Mouse (Mus musculus) brain, embryonic 18.5 days (tissue): ENCODE data around the gene Mettl23.
"Not testable (repeated sequence)": the region's sequence is repeated elsewhere in the genome, so short reads cannot be mapped to it uniquely, and the experiment has no call there.

ENCODE experiments used
- DNase-seq: peaks from one replicate; pipeline ENCODE4 v3.0.0-alpha.2; 2012; ENCODE audit warnings: low read depth, low spot score

The Mettl23 gene

DNA sequence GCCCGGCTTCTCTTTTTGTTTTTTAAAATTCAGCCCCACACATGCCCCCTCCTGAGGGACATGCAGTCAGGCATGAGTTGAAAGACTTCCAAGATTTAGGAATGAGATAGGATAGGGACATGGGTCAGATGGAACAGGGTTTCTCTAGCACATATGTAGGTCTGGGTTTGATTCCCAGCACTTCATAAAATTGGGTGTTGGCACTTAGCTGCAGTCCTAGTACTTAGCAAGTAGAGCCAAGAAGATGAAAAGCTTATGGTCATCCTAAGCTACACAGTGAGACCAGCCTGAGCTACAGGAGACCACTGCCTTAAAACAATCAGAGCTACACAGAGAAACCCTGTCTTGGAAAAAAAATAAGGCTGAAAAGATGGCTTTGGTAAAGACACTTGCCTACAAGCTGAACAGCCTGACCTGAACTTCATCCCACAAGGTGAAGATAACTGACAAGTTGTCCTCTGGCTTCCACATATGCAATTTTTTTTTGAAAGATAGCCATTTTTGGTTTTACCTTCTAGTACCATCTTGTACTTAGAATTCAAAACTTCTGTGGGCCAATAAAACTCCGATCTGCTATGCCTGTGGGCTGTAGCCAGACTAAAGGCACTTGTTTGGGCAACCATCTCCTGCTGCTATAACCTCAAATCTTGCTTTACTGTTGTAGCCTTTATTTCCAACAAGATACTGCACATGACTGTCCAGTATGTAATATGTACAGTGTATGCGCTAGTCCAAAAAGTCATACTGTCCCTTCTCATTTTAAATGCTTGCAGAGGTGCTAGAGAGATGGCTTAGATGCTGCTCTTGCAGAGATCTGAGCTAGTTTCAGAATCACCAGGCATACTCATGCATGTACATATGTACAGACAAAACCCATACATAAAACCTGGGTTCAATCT lies 4.4 kb downstream of the Mettl23 start:
- no peak for DNase-seq

GRCm38 (mm10) chr11:116848086-116848876 lies 5.2 kb downstream of the Mettl23 start:
- DNase-seq: no peak

GRCm38 (mm10) chr11:116848877-116849178 lies 5.8 kb downstream of the Mettl23 start:
- not testable (repeated sequence) for DNase-seq

DNA sequence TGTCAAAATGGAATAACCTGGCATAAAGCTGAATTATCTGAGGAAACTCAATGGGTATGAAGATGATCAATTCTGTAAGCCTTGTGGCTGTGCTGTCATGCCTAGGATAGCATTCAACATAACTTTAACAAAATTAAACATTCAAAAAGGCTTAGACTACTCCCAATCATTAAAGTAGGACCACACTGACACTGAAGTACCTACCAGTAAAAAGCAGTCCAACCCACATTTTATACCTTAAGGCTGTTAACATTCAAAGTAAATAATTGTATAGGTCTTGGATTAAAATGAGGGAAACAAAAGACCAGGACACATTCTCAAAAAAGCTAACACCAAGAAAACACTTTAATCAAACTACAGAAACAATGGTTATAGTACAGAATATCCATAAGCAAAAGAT lies 6.5 kb downstream of the Mettl23 start:
- no peak for DNase-seq

- DNase-seq: no peak
Observed at GRCm38 (mm10) chr11:116850085-116850484, 7.0 kb downstream of the Mettl23 start.

GRCm38 (mm10) chr11:116850833-116851477 lies 7.9 kb downstream of the Mettl23 start:
- DNase-seq: no peak

- no peak for DNase-seq
Observed at GRCm38 (mm10) chr11:116851576-116852290, 8.7 kb downstream of the Mettl23 start.

DNA sequence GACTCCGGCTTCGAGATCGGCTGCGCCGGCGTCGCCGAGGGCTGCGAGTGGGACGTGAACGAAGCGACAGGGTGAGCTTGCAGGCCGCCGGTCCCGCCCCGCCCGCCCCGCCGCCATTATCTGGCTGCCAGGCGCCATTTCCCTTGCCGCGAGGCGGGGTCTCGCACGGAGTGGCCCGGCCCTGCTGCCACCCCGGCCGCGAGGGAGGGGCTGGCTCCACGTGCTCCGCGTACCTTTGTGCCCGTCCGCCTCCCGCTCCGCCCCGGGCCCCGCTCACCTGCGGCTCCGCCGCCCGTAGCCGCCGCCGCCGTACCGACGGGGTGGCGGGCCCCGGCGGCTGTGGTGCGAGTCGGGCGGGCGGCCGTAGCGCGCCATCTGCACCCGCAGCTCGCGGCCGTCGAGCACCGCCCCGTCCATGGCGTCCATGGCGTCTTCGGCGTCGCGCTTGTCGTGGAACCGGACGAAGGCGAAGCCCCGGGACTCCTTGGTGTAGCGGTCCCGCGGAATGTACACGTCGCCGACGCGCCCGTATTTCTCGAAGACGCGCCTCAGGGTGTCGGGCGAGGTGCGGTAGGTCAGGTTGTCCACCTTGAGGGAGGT lies 9.3 kb downstream of the Mettl23 start, which contains the start of gene Mfsd11:
TSS of gene Mfsd11 (plus strand) at position 150 of the 600 bp plus-strand sequence.
- DNase-seq: no peak

- peak; percentile 94 for DNase-seq
Observed at GRCm38 (mm10) chr11:116852891-116853511, 9.9 kb downstream of the Mettl23 start, which contains the start of gene Srsf2. Gene Srsf2 (minus strand): TSS chr11:116853094.

DNA sequence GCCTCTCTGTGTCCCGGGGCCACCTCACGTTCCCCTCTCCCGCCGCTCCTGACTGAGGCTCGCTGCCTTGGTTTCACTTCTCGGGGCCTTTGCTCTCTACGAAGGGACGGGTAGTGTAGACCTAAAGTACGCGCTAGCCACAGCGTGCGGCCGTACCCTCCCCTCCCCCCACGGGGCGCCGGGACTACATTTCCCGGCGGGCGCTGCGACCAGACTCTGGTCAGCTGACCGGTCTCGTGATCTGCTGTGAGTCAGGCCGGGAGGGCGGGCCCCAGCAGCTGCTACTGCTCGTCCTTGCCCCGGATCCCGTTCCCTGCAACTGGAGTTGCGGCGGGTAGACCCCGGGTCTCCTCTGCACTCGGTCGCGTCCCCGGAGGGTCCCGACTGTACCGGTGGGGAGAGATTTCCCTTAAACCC lies 10.4 kb downstream of the Mettl23 start:
- DNase-seq: peak; percentile 89

- no peak for DNase-seq
Observed at GRCm38 (mm10) chr11:116854279-116854678, 11.2 kb downstream of the Mettl23 start.

- no peak for DNase-seq
Observed at GRCm38 (mm10) chr11:116857183-116857850, 14.2 kb downstream of the Mettl23 start.

- DNase-seq: no peak
Observed at GRCm38 (mm10) chr11:116864444-116864843, 21.4 kb downstream of the Mettl23 start.

DNA sequence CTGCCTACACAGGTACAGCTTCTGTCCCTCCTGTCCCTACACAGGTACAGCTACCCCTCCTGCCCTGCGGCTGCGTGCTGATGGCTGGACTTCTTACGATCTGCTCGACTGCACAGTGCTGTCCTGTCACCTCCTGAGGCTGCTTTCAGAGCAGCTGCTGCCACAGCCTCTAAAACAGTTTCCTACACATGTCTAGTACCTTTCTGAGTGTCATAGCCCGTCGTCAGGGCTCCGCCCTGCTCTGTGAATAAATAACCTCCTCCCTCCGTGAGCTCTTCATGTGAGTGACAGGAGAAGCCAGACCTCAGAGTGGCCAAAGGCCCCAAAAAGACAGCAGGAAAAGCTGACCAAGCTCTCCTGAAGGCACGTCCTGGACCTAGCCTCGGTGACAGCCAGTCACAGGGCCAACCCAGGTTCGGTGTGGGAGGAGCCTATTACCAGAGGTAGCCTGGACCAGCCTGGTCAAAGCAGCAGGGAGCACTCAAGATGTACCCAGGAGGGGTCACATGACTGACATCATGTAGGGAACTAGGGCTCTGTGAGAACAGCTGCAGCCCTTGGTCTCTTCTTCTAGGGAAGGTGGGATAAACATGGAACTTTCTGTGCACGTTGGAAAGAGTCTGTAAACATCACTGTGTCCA lies 23.0 kb downstream of the Mettl23 start:
- DNase-seq: no peak

GRCm38 (mm10) chr11:116868129-116868528 lies 25.1 kb downstream of the Mettl23 start:
- DNase-seq: no peak

DNA sequence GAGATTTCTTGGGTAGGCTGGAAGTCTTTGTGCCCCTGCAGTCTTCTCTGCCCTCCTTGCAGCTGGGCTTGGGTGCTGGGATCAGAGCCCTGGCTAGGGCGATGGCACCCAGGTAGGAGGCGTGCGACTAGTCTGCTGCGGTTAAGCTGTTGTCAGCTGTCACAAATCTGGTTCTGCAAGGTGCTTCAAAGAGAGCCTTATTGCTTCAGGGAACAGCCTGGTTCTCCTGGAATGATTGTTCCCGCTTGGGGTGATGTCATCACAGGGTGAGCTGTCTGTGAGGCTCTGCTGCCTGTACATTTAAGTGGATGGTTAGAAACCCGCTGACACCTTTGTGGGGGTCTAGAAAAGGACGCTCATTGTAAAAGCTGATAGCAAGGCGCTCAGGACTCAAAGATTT lies 26.1 kb downstream of the Mettl23 start:
- no peak for DNase-seq

GRCm38 (mm10) chr11:116869641-116870040 lies 26.6 kb downstream of the Mettl23 start:
- DNase-seq: no peak

- DNase-seq: no peak
Observed at GRCm38 (mm10) chr11:116871538-116871937, 28.5 kb downstream of the Mettl23 start.

DNA sequence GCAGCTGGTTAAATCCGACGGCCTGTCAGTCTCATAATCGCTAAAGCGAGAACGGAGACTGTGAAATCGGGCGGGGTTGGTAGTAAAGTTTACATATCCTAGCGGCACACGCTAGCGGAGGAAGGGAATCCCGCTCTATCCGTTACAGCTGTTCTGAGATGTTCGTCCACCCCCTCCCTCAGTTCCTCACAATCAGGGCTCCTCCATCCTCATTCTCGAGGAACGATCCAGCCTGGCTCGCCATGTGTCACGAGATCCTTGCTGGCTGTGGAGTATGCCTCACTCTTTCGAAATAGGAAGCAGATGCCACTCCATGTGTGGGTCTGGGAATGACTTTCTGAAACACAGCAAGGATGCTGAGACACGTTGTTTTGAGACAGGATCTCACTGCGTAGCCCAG lies 30.9 kb downstream of the Mettl23 start:
- no peak for DNase-seq

DNA sequence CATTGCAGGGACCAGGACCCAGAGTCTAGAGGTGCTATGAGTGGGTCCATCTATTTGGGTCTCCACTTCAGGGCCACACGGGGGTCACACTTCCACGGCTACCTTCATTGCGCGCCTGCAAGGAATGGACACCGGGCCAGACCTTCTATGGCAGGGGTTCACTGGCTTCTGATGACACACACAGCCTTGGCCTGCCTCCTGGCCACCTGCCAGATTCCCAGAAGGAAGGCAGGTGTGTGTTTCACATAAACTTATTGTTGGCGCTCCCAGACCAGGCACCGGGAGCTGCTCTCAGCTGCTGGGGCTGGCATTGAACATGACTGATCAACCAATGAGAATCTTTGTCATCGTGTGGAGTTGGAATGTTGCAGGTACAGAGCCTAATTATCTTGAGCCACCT lies 35.4 kb downstream of the Mettl23 start:
- DNase-seq: no peak
